Mouse (Mus musculus) heart, postnatal 36 days (tissue): ENCODE measurements at regions not wholly inside any gene's neighbourhood (a gene's known extent, or its start where the extent isn't known, plus 50 kb on each side); places are given as distances from the start of the nearest gene placed in this dataset.

Experiments
- DNase-seq, 2 experiments: peaks; one replicate each; pipeline ENCODE4 v3.0.0; 2021 to 2022
- intact Hi-C: fragments of 180-260 bp; cut with DNase I; formaldehyde crosslinking; loops from one replicate; pipeline ENCODE4 v1.15.1; 2025

- intact Hi-C loops = loop anchor here (1.0 to 5.0 kb wide), 2 partner anchors 52 to 165 kb away; no protein-coding TSS in a partner anchor
- DNase-seq = peak; percentile 55 to 56
Observed at GRCm38 (mm10) chr15:97135291-97135690, 79.5 kb upstream of the Slc38a4 start.

GRCm38 (mm10) chr15:97127771-97128170 is 72.0 kb upstream of the Slc38a4 start:
- intact Hi-C loops = no loop called here
- no peak for DNase-seq

GRCm38 (mm10) chr15:97125836-97126822 is 70.4 kb upstream of the Slc38a4 start:
- intact Hi-C loops = no loop called here
- no peak for DNase-seq

- DNase-seq = no peak
- intact Hi-C loops = no loop called here
Observed at GRCm38 (mm10) chr15:97122263-97122662, 66.5 kb upstream of the Slc38a4 start.

GRCm38 (mm10) chr15:97112452-97113200 is 56.9 kb upstream of the Slc38a4 start:
- no peak for DNase-seq
- intact Hi-C loops = no loop called here

GRCm38 (mm10) chr15:97111320-97112192 is 55.8 kb upstream of the Slc38a4 start:
- intact Hi-C loops = no loop called here
- DNase-seq = no peak

- intact Hi-C loops = no loop called here
- DNase-seq = no peak
Observed at GRCm38 (mm10) chr15:97107779-97108178, 52.0 kb upstream of the Slc38a4 start.

- no peak for DNase-seq
- intact Hi-C loops = no loop called here
Observed at GRCm38 (mm10) chr15:97106556-97106955, 50.8 kb upstream of the Slc38a4 start.
